Mouse (Mus musculus) olfactory bulb, adult 2 months (tissue): ENCODE data around the gene Clcn1.

ENCODE experiments used
- CTCF ChIP-seq: fragments of 200-500 bp; IDR thresholded peaks from 2 replicates; pipeline ENCODE4 v1.5.1; 2012; ENCODE audit warnings: low read depth, mild to moderate bottlenecking, low read length, moderate library complexity; ENCODE audit not compliant: insufficient read depth
- POLR2A ChIP-seq: fragments of 200-500 bp; IDR thresholded peaks from 2 replicates; pipeline ENCODE4 v1.6.1; 2012; ENCODE audit warnings: mild to moderate bottlenecking, low read depth, low read length, moderate library complexity; ENCODE audit not compliant: insufficient read depth

DNA sequence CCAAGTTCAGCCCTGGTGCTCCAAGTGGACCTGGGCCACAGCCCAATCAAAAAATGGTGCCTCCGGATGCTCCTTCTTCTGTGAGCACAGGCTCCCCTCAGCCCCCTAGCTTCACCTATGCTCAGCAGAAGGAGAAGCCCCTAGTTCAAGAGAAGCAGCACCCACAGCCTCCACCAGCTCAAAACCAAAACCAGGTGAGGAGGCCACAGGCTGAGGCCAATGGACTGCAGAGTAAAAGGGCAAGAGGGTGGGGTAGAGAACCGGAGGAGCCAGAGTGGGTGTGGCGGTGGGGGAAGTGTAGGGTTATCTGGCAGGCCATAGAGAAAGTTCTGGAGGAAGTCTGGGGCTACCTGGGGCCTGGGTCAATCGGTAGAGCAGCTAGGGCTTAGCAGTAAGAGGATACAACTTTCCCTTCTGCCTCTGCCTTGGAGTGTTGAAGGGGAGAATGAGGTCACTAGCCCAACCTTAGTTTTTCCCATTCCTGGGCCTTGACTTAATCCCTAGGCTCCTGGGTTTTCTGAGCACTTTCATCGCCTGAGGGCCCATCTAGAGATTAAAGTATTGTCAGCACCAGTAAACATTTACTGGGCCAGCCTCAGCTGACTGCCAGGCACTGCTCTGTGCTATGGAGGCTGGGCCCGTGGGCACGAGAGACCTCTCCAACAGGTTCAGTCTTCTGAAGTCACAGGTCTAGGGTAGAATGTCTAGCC is 65.4 kb downstream of the Clcn1 start:
- TF ChIP-seq CTCF, result no peak
- no peak for TF ChIP-seq POLR2A
